Mouse (Mus musculus): ENCODE results near the gene Ift122. TPM values are rescaled to one million over a fixed set of nuclear protein-coding genes. Genes with fewer than 3 reads are reported as not detected.

Ift122 gene
- polyA plus RNA-seq, 1 experiment from 2014 or later = 16.9 TPM

- H3K27ac ChIP-seq (ENCODE audit: low read depth, low read length) = no peak overlapping the region
- DNase-seq (ENCODE audit: low spot score) (no peak), ATAC-seq (no peak)
- H3K4me1 ChIP-seq (ENCODE audit: control insufficient read depth, insufficient read depth, low read length) = no peaks in the 10 kb centered on the region
- H3K4me3 ChIP-seq (ENCODE audit: low read depth, low read length) = no peak overlapping the region
- no peaks in the 10 kb centered on the region for H3K9me3 ChIP-seq (replicated peaks; ENCODE audit: control insufficient read depth, low read length)
- 90% methylated on average over 6 of the region's 6 CpGs for WGBS
- H3K36me3 ChIP-seq (ENCODE audit: control insufficient read depth, insufficient read depth, low read length) = peaks cover 18% of the 10 kb centered on the region; the same call in 1 of the 2 replicates
- no peak overlapping the region for H3K9ac ChIP-seq (ENCODE audit: low read length)
- H3K4me2 ChIP-seq (ENCODE audit: low read length) = no peak overlapping the region
- no peaks in the 10 kb centered on the region for H3K27me3 ChIP-seq (replicated peaks; ENCODE audit: control insufficient read depth, insufficient read depth, low read length)
Observed at GRCm38 (mm10) chr6:115878694-115879093, 25.4 kb downstream of the Ift122 start.

GRCm38 (mm10) chr6:115879736-115880135, 26.5 kb downstream of the Ift122 start:
- H3K4me3 ChIP-seq (ENCODE audit: low read depth, low read length) = no peak overlapping the region
- no peak overlapping the region for H3K27ac ChIP-seq (ENCODE audit: low read depth, low read length)
- no peak overlapping the region for H3K4me2 ChIP-seq (ENCODE audit: low read length)
- ATAC-seq (no peak), DNase-seq (ENCODE audit: low spot score) (no peak)
- H3K4me1 ChIP-seq (ENCODE audit: control insufficient read depth, insufficient read depth, low read length) = no peaks in the 10 kb centered on the region
- 83% methylated on average over 6 of the region's 6 CpGs for WGBS
- H3K9ac ChIP-seq (ENCODE audit: low read length) = no peak overlapping the region
- peaks cover 20% of the 10 kb centered on the region; the same call in 1 of the 2 replicates for H3K36me3 ChIP-seq (ENCODE audit: control insufficient read depth, insufficient read depth, low read length)
- H3K27me3 ChIP-seq (replicated peaks; ENCODE audit: control insufficient read depth, insufficient read depth, low read length) = no peaks in the 10 kb centered on the region
- H3K9me3 ChIP-seq (replicated peaks; ENCODE audit: control insufficient read depth, low read length) = no peaks in the 10 kb centered on the region

- Histone ChIP-seq H3K4me3 (ENCODE audit: low read depth, low read length) (no peak overlapping the region), H3K27me3 (replicated peaks; ENCODE audit: control insufficient read depth, insufficient read depth, low read length) (no peaks in the 10 kb centered on the region), H3K9ac (ENCODE audit: low read length) (no peak overlapping the region), H3K9me3 (replicated peaks; ENCODE audit: control insufficient read depth, low read length) (no peaks in the 10 kb centered on the region), H3K27ac (ENCODE audit: low read depth, low read length) (no peak overlapping the region), H3K4me2 (ENCODE audit: low read length) (no peak overlapping the region), H3K4me1 (ENCODE audit: control insufficient read depth, insufficient read depth, low read length) (no peaks in the 10 kb centered on the region), H3K36me3 (ENCODE audit: control insufficient read depth, insufficient read depth, low read length) (peaks cover 20% of the 10 kb centered on the region; the same call in 1 of the 2 replicates)
- 97% methylated on average over 8 of the region's 8 CpGs for WGBS
- DNase-seq (ENCODE audit: low spot score) = no peak
- no peak for ATAC-seq
Observed at GRCm38 (mm10) chr6:115880751-115881150, 27.5 kb downstream of the Ift122 start.

- ATAC-seq = no peak
- Histone ChIP-seq H3K4me3 (ENCODE audit: low read depth, low read length) (no peak overlapping the region), H3K4me1 (ENCODE audit: control insufficient read depth, insufficient read depth, low read length) (no peaks in the 10 kb centered on the region), H3K9me3 (replicated peaks; ENCODE audit: control insufficient read depth, low read length) (no peaks in the 10 kb centered on the region), H3K4me2 (ENCODE audit: low read length) (no peak overlapping the region), H3K36me3 (ENCODE audit: control insufficient read depth, insufficient read depth, low read length) (peaks cover 46% of the 10 kb centered on the region), H3K9ac (ENCODE audit: low read length) (no peak overlapping the region), H3K27me3 (replicated peaks; ENCODE audit: control insufficient read depth, insufficient read depth, low read length) (no peaks in the 10 kb centered on the region), H3K27ac (ENCODE audit: low read depth, low read length) (no peak overlapping the region)
- DNase-seq (ENCODE audit: low spot score) = no peak
Observed at GRCm38 (mm10) chr6:115884018-115884417, 30.7 kb downstream of the Ift122 start.

- H3K9ac ChIP-seq (ENCODE audit: low read length) = no peak overlapping the region
- peaks cover 38% of the 10 kb centered on the region for H3K36me3 ChIP-seq (ENCODE audit: control insufficient read depth, insufficient read depth, low read length)
- H3K4me1 ChIP-seq (ENCODE audit: control insufficient read depth, insufficient read depth, low read length) = peaks cover 13% of the 10 kb centered on the region
- no peak overlapping the region for H3K27ac ChIP-seq (ENCODE audit: low read depth, low read length)
- no peak overlapping the region for H3K4me2 ChIP-seq (ENCODE audit: low read length)
- 75% methylated on average over 4 of the region's 4 CpGs for WGBS
- H3K4me3 ChIP-seq (ENCODE audit: low read depth, low read length) = no peak overlapping the region
- no peaks in the 10 kb centered on the region for H3K27me3 ChIP-seq (replicated peaks; ENCODE audit: control insufficient read depth, insufficient read depth, low read length)
- DNase-seq (ENCODE audit: low spot score) (no peak), ATAC-seq (no peak)
- no peaks in the 10 kb centered on the region for H3K9me3 ChIP-seq (replicated peaks; ENCODE audit: control insufficient read depth, low read length)
Observed at GRCm38 (mm10) chr6:115886894-115887293, 33.6 kb downstream of the Ift122 start.

- 94% methylated on average over 3 of the region's 3 CpGs for WGBS
- no peaks in the 10 kb centered on the region for H3K27me3 ChIP-seq (replicated peaks; ENCODE audit: control insufficient read depth, insufficient read depth, low read length)
- no peak overlapping the region for H3K4me3 ChIP-seq (ENCODE audit: low read depth, low read length)
- no peak overlapping the region for H3K9ac ChIP-seq (ENCODE audit: low read length)
- no peak overlapping the region for H3K27ac ChIP-seq (ENCODE audit: low read depth, low read length)
- H3K9me3 ChIP-seq (replicated peaks; ENCODE audit: control insufficient read depth, low read length) = no peaks in the 10 kb centered on the region
- peaks cover 33% of the 10 kb centered on the region for H3K36me3 ChIP-seq (ENCODE audit: control insufficient read depth, insufficient read depth, low read length)
- peaks cover 20% of the 10 kb centered on the region for H3K4me1 ChIP-seq (ENCODE audit: control insufficient read depth, insufficient read depth, low read length)
- DNase-seq (ENCODE audit: low spot score) = peak; percentile 24
- no peak for ATAC-seq
- no peak overlapping the region for H3K4me2 ChIP-seq (ENCODE audit: low read length)
Observed at GRCm38 (mm10) chr6:115888296-115888695, 35.0 kb downstream of the Ift122 start.

- WGBS = 80% methylated on average over 8 of the region's 8 CpGs
- no peak for ATAC-seq
- no peak for DNase-seq (ENCODE audit: low spot score)
- Histone ChIP-seq H3K9me3 (replicated peaks; ENCODE audit: control insufficient read depth, low read length) (no peaks in the 10 kb centered on the region), H3K9ac (ENCODE audit: low read length) (peak overlapping the region; percentile 25; the same call in 1 of the 2 replicates), H3K4me2 (ENCODE audit: low read length) (no peak overlapping the region), H3K4me3 (ENCODE audit: low read depth, low read length) (no peak overlapping the region), H3K27ac (ENCODE audit: low read depth, low read length) (peak overlapping the region; percentile 88), H3K36me3 (ENCODE audit: control insufficient read depth, insufficient read depth, low read length) (peaks cover 35% of the 10 kb centered on the region), H3K27me3 (replicated peaks; ENCODE audit: control insufficient read depth, insufficient read depth, low read length) (no peaks in the 10 kb centered on the region), H3K4me1 (ENCODE audit: control insufficient read depth, insufficient read depth, low read length) (peaks cover 20% of the 10 kb centered on the region)
Observed at GRCm38 (mm10) chr6:115890601-115891000, 37.3 kb downstream of the Ift122 start.

- Histone ChIP-seq H3K27me3 (replicated peaks; ENCODE audit: control insufficient read depth, insufficient read depth, low read length) (no peaks in the 10 kb centered on the region), H3K4me2 (ENCODE audit: low read length) (peak overlapping the region; percentile 23; the same call in 1 of the 2 replicates), H3K4me1 (ENCODE audit: control insufficient read depth, insufficient read depth, low read length) (peaks cover 20% of the 10 kb centered on the region), H3K9ac (ENCODE audit: low read length) (no peak overlapping the region), H3K9me3 (replicated peaks; ENCODE audit: control insufficient read depth, low read length) (no peaks in the 10 kb centered on the region), H3K36me3 (ENCODE audit: control insufficient read depth, insufficient read depth, low read length) (peaks cover 33% of the 10 kb centered on the region), H3K27ac (ENCODE audit: low read depth, low read length) (peak overlapping the region; percentile 88), H3K4me3 (ENCODE audit: low read depth, low read length) (no peak overlapping the region)
- 68% methylated on average over 6 of the region's 6 CpGs for WGBS
- DNase-seq (ENCODE audit: low spot score) (peak; percentile 52), ATAC-seq (peak; percentile 66)
Observed at GRCm38 (mm10) chr6:115891061-115891460, 37.8 kb downstream of the Ift122 start.

GRCm38 (mm10) chr6:115891497-115892061, 38.3 kb downstream of the Ift122 start:
- 17% methylated on average over 8 of the region's 8 CpGs for WGBS
- Histone ChIP-seq H3K4me2 (ENCODE audit: low read length) (peak overlapping the region; percentile 23; the same call in 1 of the 2 replicates), H3K27ac (ENCODE audit: low read depth, low read length) (peak overlapping the region; percentile 88), H3K9ac (ENCODE audit: low read length) (no peak overlapping the region), H3K4me1 (ENCODE audit: control insufficient read depth, insufficient read depth, low read length) (peaks cover 20% of the 10 kb centered on the region), H3K9me3 (replicated peaks; ENCODE audit: control insufficient read depth, low read length) (no peaks in the 10 kb centered on the region), H3K4me3 (ENCODE audit: low read depth, low read length) (no peak overlapping the region), H3K36me3 (ENCODE audit: control insufficient read depth, insufficient read depth, low read length) (peaks cover 37% of the 10 kb centered on the region), H3K27me3 (replicated peaks; ENCODE audit: control insufficient read depth, insufficient read depth, low read length) (no peaks in the 10 kb centered on the region)
- peak; percentile 91 for DNase-seq (ENCODE audit: low spot score)
- peak; percentile 81 for ATAC-seq

All from forebrain, embryonic 14.5 days (tissue).